Mouse (Mus musculus) heart, adult 9 months (tissue): Measurements from ENCODE around the gene AC161166.1.
"Not testable (repeated sequence)": the region's sequence is repeated elsewhere in the genome, so short reads cannot be mapped to it uniquely, and the experiment has no call there.

Source experiments
- DNase-seq, 2 experiments: peaks; one replicate each; pipeline ENCODE4 v3.0.0; 2022; ENCODE audit warnings: low spot score in 2 of 2

AC161166.1 gene

DNA sequence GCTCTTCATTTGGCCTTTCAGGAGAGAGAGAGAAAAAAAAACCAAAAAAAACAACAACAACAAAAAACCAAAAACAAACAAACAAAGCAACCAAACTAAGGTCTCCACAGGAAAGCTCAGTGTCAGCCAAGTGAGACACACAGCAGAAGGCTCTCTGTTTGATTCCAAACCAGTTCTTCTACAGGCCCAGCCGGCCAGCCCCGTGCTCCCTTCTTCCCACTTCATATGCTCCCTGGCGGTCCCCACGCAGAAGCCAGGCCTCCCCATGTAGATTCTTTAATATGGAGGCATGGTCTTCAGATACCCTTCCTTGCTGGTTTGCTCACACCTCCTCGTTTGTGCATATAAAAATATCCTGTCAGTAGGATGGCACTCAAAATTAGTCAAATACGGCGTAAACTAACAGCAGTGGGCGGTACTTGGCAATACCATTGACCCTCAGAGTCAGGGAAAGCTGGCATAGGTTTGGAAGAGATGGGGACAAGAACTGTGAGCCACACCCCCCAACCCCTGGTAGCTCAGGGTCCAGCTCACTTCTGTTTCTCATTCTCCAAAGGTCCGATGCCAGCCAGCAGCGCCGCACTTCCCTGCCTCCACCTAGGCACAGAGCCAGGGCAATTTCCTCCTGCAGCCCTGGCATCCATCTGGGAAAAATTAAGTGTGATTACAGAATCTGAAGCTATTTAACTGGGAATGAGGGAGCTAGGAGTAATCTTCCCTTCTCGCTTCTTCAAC is 13.6 kb upstream of the AC161166.1 start:
- DNase-seq, result no peak

DNA sequence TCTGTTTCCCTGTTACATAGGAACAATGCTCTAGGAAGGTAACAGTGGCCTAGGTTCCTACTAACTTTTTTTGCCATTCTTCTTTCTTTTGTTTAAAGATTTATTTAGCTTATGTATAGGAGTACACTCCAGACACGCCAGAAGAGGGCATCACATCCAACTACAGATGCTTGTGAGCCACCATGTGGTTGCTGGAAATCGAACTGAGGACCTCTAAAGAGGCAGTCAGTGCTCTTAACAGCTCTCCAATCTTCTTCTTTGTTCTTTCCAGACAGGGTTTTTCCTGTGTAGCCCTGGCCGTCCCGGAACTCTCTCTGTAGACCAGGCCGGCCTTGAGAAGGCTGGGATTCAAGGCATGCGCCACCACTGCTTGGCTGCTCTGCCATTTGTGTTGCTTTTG is 12.7 kb upstream of the AC161166.1 start:
- DNase-seq, result no peak

DNA sequence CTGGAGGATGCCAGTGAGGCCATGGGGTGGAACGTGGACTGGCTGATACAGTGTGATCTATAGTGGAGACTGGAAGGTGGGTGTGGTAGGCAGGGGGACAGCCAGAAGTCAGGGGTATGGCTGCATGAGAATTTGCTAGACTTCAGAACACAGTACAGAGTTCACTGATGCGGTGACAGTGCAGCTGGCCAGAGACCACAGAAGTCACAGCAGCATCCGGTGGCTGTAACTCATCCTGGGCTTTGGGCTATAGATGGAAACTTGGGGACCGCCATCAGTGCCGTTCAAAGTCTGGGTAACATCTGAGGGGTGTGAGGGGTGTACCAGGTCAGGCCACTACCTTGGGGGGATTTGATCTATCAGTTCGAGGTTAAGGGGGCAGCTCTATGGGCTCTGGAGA is 11.5 kb upstream of the AC161166.1 start:
- no peak for DNase-seq

GRCm38 (mm10) chr7:24522805-24523204 is 10.6 kb upstream of the AC161166.1 start:
- DNase-seq, result no peak

GRCm38 (mm10) chr7:24520054-24520453 is 7.8 kb upstream of the AC161166.1 start:
- DNase-seq, result not testable (repeated sequence)

DNA sequence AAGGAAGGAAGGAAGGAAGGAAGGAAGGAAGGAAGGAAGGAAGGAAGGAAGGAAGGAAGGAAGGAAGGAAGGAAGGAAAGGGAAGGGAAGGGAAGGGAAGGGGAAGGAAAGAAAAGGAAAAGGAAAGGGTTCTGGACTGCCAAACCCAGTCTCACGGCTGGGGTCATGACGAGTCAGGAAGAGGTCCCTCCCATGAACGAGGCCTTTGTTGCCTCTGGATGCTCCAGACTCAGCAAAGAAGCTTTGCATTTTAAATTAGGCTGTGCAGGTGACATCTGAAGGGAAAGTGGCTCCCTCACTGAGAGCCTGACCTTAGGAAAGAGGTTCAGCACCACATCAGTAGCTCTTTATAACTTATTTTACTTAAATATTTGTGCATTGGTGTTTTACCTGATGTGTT is 6.9 kb upstream of the AC161166.1 start:
- no peak for DNase-seq

GRCm38 (mm10) chr7:24517654-24518053 is 5.4 kb upstream of the AC161166.1 start:
- DNase-seq, result peak in 1 of 2 experiments; percentile 38

DNA sequence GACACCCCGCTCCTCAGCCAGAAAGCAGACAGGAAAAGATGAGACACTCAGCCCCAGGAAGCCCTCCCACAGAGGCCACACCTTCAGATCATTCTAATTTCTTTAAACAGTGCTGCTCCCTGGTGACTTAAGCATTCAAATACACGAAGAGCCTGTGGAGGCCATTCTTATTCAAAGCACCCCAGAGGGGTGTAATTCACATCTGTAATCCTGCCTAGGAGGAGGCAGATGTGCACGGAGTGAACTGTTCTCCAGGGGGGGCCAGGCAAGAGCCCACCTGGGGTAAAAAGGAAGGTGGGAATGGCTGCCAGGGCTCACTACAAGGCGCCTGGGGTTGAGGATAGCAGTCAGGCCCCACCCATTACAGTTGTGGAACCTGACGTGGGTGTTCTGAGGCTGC is 4.8 kb upstream of the AC161166.1 start:
- DNase-seq, result no peak

DNA sequence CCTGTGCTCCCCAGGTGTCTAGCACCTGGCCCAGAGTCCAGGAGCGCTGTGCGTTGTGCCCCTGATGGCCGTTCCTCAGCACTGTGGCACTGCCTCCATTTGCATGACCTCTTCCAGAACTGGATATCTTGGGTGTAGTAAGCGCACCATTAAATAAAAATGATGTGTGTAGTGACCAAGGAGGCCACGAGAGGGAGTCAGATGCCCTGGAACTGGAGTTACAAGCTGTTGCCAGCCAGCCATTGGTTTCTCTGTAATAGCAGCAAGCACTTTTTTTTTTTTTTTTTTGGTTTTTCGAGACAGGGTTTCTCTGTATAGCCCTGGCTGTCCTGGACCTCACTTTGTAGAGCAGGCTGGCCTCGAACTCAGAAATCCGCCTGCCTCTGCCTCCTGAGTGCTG is 4.1 kb upstream of the AC161166.1 start:
- not testable (repeated sequence) for DNase-seq

GRCm38 (mm10) chr7:24507726-24508114 is 4.5 kb downstream of the AC161166.1 start:
- no peak for DNase-seq

GRCm38 (mm10) chr7:24506838-24507725 is 5.2 kb downstream of the AC161166.1 start, which contains the start of gene Zfp428:
TSS of gene Zfp428 (plus strand) at chr7:24507006.
- DNase-seq, result peak; percentile 85

DNA sequence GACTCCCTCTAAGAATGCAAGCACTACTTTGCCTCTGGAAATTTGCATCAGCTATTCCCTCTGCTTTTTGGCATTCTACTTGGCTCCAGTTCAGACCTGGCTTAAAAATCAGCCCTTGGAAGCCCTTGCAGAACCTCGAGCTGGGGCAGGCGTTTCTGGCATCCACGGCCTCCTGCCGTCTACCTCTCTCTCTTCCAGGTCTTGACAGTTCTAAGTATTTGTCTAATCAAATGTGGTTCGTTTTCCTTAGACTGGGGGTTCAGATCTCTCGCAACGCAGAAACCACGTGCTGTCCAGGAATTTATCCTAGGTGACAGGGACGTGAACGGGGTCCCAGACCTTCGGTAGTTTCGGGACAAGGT is 5.8 kb downstream of the AC161166.1 start:
- peak; percentile 51 to 64 for DNase-seq

DNA sequence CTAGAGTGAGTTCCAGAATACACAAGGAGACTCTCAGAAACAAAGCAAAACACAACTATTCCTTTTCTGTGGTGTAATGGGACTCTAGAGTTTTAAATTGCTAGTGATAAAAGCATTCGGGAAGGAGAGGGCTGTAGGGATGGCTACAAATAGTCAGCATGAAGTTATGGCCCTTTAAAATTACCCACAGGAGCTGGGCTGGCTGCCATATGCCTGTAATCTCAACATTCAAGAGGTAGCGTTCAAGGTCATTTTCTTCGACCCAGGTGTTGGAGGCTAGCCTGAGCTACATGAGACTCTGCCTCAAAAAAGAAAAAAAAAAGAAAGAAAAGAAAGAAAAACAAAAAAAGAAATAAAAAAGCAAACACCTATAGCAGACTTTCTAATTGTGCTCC is 6.2 kb downstream of the AC161166.1 start:
- peak; percentile 19 to 35 for DNase-seq

DNA sequence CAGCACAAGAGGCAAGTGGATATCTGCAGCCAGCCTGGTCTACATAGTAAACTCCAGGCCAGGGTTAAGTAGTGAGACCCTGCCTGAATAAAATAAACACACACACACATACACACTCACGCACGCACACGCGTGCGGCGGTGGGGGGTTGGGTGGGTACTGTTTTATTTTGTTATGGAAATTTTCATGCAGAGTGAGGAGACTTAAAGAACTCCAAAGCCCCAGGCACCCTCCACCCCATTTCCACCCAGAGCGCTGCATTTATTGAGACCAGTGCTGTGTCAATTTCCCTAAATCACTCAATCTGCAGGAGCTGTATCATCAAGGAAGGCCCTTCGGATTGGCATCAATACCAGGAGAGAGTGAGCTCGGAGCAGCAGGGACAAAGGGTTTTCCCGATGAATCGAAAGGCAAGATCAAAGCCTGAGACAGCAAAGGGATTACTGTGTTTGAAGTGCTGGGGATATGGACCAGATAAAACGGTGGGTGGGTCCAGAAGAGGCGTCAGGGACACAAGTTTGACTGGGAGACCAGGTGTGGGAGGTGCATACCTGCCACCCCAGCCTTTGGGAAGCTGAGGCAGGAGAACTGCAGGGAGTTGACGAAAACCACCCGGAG is 6.7 kb downstream of the AC161166.1 start:
- DNase-seq, result no peak

DNA sequence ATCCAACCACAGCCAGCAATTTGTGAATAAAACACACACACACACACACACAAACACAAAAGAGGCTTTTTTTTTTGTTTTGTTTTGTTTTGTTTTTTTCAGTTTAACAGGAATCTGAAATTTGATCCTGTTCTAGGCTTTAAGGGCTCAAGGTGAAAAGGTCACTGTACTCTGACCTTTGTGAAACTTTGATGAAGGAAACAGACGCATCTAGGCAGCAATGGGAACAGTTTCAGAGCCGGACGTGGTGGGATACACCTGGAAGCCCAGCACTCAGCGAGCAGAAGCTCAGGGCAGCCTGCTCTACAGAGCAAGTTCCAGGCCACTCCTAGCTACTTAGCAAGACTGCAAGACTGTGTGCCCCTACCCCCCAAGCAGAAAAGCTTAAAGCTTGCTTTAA is 7.4 kb downstream of the AC161166.1 start:
- DNase-seq, result no peak

- no peak for DNase-seq
Measured at GRCm38 (mm10) chr7:24504004-24504403, 8.3 kb downstream of the AC161166.1 start.

DNA sequence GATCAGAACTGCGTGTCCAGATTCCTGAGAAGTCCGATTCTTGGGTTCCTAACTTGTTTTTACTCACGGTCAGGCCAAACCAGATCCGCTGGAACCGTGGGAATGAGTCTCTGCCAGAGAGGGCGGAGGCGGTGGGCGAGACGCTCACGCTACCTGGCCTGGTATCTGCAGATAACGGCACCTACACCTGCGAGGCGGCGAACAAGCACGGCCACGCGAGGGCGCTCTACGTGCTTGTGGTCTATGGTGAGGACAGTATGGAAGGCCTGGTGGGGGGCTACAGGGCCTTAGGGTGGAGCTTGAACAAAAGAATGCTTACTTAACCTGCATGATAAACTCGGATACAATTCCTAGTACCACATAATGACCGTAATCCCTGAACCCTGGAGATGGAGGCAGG is 10.8 kb downstream of the AC161166.1 start:
- no peak for DNase-seq

GRCm38 (mm10) chr7:24500929-24501328 is 11.3 kb downstream of the AC161166.1 start:
- no peak for DNase-seq

DNA sequence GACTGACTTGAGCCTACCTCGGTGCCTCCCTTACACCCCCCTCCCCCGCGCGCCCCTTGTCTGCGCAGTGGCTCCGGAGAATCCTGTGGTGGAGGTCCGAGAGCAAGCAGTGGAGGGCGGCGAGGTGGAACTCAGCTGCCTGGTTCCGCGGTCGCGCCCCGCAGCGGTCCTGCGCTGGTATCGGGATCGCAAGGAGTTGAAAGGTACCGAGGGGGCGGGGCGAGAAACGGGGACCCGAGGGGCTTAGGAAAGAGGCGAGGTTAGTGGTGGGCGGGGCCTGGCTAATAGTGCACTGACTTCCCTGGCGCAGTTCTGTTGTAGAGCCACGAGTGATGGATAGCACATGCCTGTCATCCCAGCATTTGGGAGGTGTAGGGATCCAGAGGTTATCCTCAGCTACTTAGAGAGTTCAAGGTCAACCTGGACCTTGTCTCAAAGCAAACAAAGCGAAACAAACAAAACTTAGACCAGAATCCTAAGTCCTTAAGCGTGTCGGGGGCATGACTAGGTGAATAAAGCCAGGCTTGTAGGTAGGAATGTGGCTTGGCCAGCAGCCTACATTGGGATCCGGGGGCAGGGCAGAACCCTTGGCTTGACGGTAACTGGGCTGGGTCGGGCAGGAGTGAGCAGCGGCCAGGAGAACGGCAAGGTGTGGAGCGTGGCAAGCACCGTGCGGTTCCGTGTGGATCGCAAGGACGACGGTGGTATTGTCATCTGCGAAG is 12.2 kb downstream of the AC161166.1 start:
- no peak for DNase-seq

GRCm38 (mm10) chr7:24488303-24488702 is 24.0 kb downstream of the AC161166.1 start:
- no peak for DNase-seq

DNA sequence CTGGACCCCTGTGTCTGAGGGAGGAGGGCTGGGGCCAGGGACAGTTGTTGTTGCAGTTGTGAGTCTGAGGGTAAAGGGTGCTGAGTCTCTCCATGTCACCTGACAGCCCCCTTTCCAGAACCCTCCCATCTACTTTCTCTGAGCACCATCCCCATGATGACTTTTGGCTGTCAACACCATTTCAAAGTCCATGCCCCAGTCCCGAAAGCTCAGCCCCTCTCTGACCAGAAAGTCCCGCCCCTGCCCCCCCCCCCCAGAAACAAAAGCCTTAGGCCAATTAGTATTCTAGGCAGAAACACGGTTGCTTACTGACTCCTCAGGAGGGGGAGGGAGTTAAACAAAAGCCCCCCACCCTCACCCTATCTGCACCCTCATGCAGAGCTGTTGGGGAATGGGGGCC is 24.9 kb downstream of the AC161166.1 start:
- no peak for DNase-seq

GRCm38 (mm10) chr7:24486654-24487130 is 25.6 kb downstream of the AC161166.1 start:
- no peak for DNase-seq
